Mouse (Mus musculus) mature B cell (primary cell): ENCODE results near the gene Ngef.

Experiments
- in situ Hi-C: fragments of 300-500 bp; cut with MboI; formaldehyde crosslinking; loops from 2 replicates; pipeline ENCODE4 v1.14.3; 2019

The Ngef gene

DNA sequence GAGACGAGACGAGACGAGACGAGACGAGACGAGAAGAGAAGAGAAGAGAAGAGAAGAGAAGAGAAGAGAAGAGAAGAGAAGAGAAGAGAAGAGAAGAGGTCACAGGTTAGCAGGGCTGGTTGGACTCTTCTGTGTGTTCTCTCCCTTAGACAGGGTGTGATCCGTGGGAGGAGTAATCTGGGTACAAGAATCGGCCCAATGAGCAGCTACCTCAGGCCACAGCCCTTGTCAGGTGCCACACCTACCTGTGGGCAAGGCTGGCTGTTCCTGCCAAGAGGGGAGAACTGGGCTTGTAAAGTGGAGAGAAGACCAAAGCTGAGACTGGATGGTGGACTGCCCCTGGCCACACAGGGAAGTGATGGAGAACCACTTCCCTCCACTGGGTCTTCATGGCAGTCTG, 7.9 kb downstream of the Ngef start:
- in situ Hi-C loops, result no loop called here

DNA sequence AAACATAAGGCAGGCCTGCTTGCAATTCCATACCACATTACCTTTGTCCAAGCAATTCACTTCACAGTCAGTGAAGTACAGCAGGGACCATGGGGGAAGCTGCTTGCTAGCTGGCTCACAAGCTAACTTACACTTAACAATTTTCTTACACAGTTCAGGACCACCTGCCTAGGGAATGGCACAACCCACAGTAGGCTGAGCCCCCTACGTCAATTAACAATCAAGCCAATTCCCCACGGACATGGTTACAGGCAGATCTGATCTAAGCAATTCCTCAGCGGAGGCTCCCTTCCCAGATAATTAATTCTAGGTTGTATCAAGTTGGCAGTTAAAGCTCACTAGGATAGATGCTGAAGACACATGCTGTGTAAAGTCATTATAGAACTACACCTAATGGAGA, 10.7 kb downstream of the Ngef start:
- in situ Hi-C loops, result no loop called here

DNA sequence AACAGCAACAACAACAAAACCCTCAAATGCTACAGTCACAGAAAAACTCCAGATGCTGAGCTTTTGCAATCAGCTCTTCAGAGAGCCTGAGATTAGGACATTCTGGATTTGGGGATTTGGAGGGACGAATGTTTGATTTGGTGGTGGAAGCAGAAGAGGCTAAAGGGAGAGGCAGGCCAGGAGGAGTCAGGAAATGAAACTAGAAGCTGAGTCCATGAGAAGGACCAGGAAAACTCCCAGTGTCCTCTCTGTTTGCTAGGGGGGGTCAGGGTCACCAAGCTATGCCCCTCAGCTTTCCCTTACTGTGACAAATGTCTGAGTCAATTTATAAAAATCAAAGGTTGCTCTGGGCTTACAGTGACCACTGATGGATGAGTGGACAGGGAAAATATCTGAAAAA, 20.1 kb downstream of the Ngef start:
- in situ Hi-C loops, result no loop called here

DNA sequence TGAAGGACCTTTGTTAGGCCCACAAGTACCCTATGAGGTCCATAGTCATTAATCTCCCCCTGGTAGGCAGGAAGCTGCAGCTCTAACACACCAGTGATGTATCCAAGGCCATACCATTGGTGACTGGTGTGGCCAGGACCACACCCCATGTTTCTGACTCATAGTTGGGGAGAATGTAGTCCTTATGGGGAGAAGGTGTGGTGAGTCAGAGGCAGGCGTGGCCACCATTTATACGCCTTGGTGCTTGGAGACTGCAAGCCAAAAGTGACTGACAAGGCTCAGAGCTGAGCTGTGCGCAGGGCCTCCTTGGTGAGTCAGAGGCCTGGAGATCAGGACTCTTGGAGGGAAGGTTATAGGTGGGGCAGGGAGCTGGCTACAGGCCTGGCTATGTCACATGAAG, 22.7 kb downstream of the Ngef start:
- in situ Hi-C loops, result no loop called here

GRCm38 (mm10) chr1:87541614-87542013, 32.1 kb downstream of the Ngef start:
- in situ Hi-C loops, result no loop called here

DNA sequence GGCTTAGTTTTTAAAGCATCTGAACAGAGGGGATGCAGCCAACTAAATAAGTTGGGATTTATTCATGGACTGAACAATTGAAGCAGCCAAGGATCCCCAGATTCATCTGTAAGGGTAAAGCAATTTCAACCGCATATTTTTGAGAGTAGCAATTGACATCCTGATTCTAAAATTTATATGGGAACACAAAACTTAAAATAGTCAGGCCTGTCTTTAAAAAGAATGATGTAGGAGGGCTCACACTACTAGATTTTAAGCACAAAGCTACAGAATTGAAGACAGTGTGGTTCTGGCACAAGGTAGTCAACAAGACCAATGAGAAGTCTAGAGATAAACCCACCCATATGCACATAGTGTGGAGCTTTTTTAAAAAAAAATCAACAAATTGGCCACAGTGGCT, 36.7 kb downstream of the Ngef start:
- in situ Hi-C loops, result no loop called here

GRCm38 (mm10) chr1:87534118-87534517, 39.6 kb downstream of the Ngef start:
- in situ Hi-C loops, result no loop called here

DNA sequence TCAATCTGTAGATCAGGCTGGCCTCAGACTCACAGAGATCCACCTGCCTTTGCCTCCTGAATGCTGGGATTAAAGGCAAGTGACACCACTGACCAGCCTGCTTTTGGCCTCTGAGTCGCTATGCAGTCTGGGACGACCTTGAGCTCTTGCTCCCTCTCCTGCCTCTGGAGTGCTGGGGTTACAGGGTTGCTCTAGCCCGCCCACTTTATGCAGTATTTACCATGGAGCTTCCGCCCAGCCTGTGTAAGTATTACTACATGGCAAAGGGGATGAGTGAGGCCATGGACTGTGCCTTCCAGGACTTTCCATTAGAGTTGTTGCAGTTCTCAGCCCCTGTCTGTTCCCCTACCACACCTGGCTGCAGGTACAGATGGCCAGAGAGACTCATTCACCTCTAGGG, 41.3 kb downstream of the Ngef start:
- in situ Hi-C loops, result no loop called here

GRCm38 (mm10) chr1:87527191-87527590, 46.5 kb downstream of the Ngef start:
- in situ Hi-C loops, result no loop called here

DNA sequence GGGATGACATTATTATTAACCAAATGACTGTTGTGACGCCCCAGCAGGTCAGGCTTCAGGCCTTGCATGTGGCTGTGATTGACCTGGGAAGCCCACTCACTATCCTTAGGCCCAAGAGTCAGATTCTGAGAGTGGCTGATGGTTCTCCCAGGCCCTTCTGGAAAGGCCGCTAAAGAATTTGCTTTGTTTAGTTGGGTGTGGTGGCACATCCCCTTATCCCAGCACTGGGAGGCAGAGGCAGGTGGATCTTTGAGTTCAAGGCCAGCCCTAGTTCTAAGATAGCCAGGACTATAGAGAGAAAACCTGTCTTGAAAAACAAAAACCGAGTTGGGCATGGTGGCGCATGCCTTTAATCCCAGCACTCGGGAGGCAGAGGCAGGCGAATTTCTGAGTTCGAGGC, 48.6 kb downstream of the Ngef start:
- in situ Hi-C loops, result no loop called here

- in situ Hi-C loops, result no loop called here
Measured at GRCm38 (mm10) chr1:87521523-87521922, 52.1 kb downstream of the Ngef start.

DNA sequence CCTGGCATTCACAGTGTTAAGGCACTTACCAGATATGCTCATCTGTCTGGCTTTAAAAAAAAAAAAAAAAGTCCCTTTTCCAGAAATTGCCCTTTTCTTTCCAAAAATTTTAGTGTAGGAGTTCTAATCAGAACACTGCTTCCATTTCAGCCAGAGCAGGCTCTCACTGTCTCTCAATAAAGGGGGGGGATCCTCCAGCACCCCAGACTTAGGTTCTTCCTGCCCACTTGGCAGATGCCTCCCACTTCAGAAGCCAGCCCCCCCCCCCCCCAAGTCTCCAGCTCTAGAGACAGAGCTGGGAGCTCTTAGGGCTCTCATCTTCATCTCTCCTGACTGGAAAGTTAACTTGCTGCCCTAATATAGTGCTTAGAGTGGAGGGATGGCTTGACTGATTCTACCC, 53.2 kb downstream of the Ngef start:
- in situ Hi-C loops, result no loop called here

DNA sequence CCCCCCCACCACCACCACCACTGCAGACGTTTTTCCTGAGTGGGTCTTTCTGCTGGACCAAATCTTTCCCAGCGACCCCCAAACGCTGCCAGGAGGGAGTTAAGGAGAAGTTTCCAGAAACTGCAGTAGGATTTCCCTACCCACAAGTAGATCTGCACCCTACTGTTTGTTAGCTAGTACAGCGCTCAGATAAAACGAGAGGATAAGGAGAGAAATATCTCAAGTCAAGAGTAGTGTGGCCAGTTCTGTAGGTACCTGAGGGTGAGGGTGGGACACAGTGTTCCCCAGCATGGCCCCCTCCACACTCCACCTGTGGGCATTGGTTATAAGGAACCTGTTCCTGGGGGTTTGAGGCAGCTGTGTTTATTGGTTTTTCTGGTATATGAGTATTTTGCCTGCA, 62.8 kb downstream of the Ngef start:
- in situ Hi-C loops, result no loop called here

- in situ Hi-C loops, result no loop called here
Measured at GRCm38 (mm10) chr1:87510166-87510691, 63.4 kb downstream of the Ngef start.

DNA sequence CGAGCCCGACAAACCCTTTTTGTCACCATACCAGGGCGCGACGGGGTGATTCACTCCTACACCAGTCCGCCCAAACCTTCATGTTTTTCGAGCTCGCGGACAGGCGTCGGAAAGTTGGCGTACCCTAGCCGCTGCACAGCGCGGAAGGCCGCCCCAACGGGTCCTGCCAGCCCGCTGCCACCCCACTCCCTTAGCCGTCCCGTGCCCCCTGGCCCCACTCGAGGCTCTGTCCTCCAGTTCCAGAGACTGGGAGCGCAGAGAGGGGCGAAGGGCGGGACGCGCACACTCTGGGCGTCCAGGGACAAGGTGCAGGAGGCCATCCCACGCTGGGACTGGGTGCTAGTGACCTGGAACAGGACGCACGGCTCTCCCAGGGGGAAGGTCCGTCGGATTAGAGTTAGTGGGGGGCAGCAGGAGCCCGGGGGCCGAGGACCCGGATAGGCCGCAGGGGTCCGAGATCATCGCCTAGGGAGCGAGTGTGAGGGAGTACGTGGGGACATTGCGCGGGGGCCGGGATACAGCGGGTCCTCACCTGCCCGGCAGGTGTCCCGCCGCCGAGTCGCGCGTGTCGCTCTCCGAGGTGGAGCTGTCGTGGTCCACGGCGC, 64.0 kb downstream of the Ngef start, which contains the start of gene Neu2:
TSS of gene Neu2 (plus strand) at position 329 of the 605 bp plus-strand sequence.
- in situ Hi-C loops, result no loop called here

GRCm38 (mm10) chr1:87508591-87509560, 64.8 kb downstream of the Ngef start:
- in situ Hi-C loops, result no loop called here

DNA sequence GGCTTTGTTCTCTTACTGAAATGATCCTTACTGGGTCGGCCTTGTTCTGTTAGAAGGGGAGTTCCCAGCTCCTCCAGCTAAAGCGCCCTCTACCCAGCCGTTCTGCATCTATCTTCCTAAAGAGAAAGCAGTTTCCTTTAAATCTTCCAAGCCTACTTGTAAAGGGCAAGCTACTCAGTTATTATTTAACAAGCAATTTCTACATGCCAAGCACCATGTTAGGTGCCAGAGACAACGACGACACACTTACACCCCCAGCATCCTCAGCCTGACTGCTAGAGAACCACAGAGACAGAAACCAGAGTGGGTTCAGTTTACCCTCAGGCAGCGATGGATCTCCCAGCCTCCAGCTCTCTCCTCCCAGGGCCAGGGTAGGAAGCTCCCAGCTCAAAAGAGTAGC, 65.8 kb downstream of the Ngef start:
- in situ Hi-C loops, result no loop called here

DNA sequence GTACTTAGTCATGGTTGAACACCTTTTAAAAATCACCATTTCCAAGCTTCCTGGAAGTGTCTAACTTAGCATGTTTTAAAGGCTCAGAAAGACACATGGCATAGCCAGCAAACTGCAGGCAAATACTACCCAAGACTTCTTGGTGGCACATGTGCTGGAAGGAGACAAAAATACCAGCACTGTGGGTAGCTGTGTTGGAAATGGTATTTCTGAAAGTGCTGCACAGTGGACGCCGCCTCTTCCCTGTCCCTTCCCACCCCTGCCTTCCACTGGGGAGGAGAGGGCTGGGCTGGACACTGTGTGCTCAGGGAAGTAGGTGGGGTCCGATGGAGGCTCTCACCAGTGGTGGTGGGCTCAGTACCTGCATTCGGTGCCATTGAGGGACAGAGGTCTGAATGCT, 68.1 kb downstream of the Ngef start:
- in situ Hi-C loops, result no loop called here

GRCm38 (mm10) chr1:87493542-87493941, 80.1 kb downstream of the Ngef start:
- in situ Hi-C loops, result no loop called here

GRCm38 (mm10) chr1:87492285-87492684, 81.4 kb downstream of the Ngef start:
- in situ Hi-C loops, result no loop called here

DNA sequence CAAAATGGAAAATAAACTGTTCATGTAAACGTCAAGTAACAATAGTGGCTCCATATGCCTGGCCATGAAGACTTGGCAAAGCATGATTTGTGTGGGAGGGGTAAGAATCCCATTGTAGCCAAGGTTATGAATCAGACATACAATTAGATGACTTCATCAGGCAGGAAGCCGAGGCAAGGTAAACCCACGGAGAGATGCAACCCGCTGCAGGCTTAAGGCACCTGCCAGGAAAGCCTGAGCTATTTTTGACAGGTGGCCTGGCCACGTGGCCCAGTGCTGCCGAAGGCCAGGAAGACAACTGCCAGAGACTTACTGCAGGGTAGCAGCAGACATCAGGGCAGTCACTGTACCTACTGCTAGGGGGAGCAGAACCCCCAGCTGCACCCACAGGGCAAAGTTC, 87.3 kb downstream of the Ngef start:
- in situ Hi-C loops, result no loop called here

DNA sequence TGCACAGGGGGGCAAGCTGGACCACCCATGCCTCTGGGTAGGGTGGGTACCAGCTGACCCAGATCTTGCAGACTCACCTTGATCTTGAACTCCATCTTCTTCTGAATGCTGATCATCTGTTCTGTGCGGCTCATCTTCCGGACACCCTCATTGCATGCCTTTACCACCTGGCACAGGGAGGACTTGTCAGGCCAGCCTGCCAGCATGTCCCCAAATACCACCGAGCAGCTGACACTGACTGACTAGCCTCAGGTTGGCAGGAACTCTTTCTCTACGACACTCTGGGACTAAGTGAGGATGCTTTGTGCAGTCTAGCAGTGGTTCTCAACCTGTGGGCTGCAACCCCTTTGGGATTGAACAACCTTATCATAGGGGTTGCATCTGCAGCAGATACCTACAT, 91.1 kb downstream of the Ngef start:
- in situ Hi-C loops, result no loop called here
